In genomic region chr1:184041778-184042573, GRCm38 (mm10) we compare ENCODE assay signal across 8 mouse cellular contexts. TPM values are rescaled to one million over a fixed set of nuclear protein-coding genes. Genes with fewer than 3 reads are reported as not detected.
DNase-seq lines count a peak whose midpoint lies in the region; ATAC-seq and TF ChIP-seq lines count a peak whose summit lies in the region.

No protein-coding gene starts in this region.

- TF ChIP-seq CTCF in cerebellum, adult 2 months (IDR thresholded peaks at IDR 0.05; ENCODE audit: borderline replicate concordance, insufficient read depth, low read depth, low read length), result no peak

- H3K4me2 ChIP-seq in limb, embryonic 12.5 days, result peak overlapping the region; percentile 10; the same call in 1 of the 2 replicates

- peaks cover 7% of the 10 kb centered on the region for H3K4me1 ChIP-seq in cerebellum, adult 2 months (ENCODE audit: control insufficient read depth, insufficient read depth, low read length)
- peaks cover 29% of the 10 kb centered on the region for H3K4me1 ChIP-seq in limb, embryonic 12.5 days (replicated peaks)

- peaks cover 5% of the 10 kb centered on the region; the same call in 1 of the 2 replicates for H3K36me3 ChIP-seq in limb, embryonic 12.5 days

- peak overlapping the region; percentile 19 for H3K4me3 ChIP-seq in cerebellum, adult 2 months (replicated peaks; ENCODE audit: insufficient read depth, low read depth, low read length)
- no peak overlapping the region for H3K4me3 ChIP-seq in limb, embryonic 12.5 days (replicated peaks)

- no peak for ATAC-seq in cerebellum, adult (ENCODE audit: insufficient number of reproducible peaks, low FRiP score, low TSS enrichment)
- no peak for ATAC-seq in limb, embryonic 12.5 days (ENCODE audit: insufficient number of reproducible peaks, insufficient read depth, low FRiP score, low TSS enrichment, low read depth)

- TF ChIP-seq POLR2A in cerebellum, adult 2 months (IDR thresholded peaks at IDR 0.05; ENCODE audit: borderline replicate concordance, insufficient read depth, low read length), result no peak

- H3K9me3 ChIP-seq in limb, embryonic 12.5 days, result no peaks in the 10 kb centered on the region

- H3K27me3 ChIP-seq in cerebellum, adult 2 months (ENCODE audit: control insufficient read depth, insufficient read depth, low read length), result no peaks in the 10 kb centered on the region
- H3K27me3 ChIP-seq in limb, embryonic 12.5 days, result no peaks in the 10 kb centered on the region

- 63% methylated on average over 9 of the region's 9 CpGs for WGBS in cerebellum, adult 2 months
- WGBS in limb, embryonic 12.5 days, result 61% methylated on average over 9 of the region's 9 CpGs

- intact Hi-C loops in gastrocnemius, postnatal 14 days (cut with DNase I; ENCODE audit: low total_unique reads), result no loop called here

- no peak for DNase-seq in cerebellum, adult 2 months
- peak; percentile 52 for DNase-seq in 3T3-L1 (ENCODE audit: low read depth, low spot score)
- DNase-seq in gastrocnemius, postnatal 14 days, result peak; percentile 73
- DNase-seq in yolk sac, embryonic 10.5 days (ENCODE audit: low spot score), result no peak
- no peak for DNase-seq in layer of hippocampus, postnatal 36 days
- DNase-seq in cerebellum, adult 8-10 months, result no peak

- no peak overlapping the region for H3K27ac ChIP-seq in cerebellum, adult 2 months (ENCODE audit: insufficient read depth, low read length)
- peak overlapping the region; percentile 45; the same call in 1 of the 2 replicates for H3K27ac ChIP-seq in limb, embryonic 12.5 days

- no peak overlapping the region for H3K9ac ChIP-seq in limb, embryonic 12.5 days (replicated peaks)

RNA-seq across cellular contexts. Expression of gene 1700056E22Rik, which starts 7.9 kb away (rescaled TPM):
- polyA plus RNA-seq in cerebellum, adult 2 months (2012; rRNA removed), result 0.51 and 0.71 TPM in 2 replicates
- total RNA-seq in gastrocnemius, postnatal 14 days (2021), result 1 to 10 TPM; 1.6 to 1.9 TPM
- 0.73 and 1.3 TPM in 2 replicates for polyA plus RNA-seq in limb, embryonic 12.5 days (2016; fragmentation: Nextera tagmentation; extraction: Ambion mirVana)
- not detected for total RNA-seq in layer of hippocampus, postnatal 36 days (2021)

RNA-seq across cellular contexts. Expression of gene Dusp10, which starts 28.9 kb away (rescaled TPM):
- polyA plus RNA-seq in cerebellum, adult 2 months (2012; rRNA removed), result 28.7 and 32.8 TPM in 2 replicates
- 10 to 100 TPM; 14.0 to 28.0 TPM for total RNA-seq in gastrocnemius, postnatal 14 days (2021)
- polyA plus RNA-seq in limb, embryonic 12.5 days (2016; fragmentation: Nextera tagmentation; extraction: Ambion mirVana), result 7.0 and 7.7 TPM in 2 replicates
- total RNA-seq in layer of hippocampus, postnatal 36 days (2021), result 1 to 10 TPM; 5.3 to 5.9 TPM

Comparison
In these comparisons a context has a peak if more than half of its experiments do, and no peak if none do; other contexts are left out.
1. DNase-seq: peak in 3T3-L1 (single experiment) and gastrocnemius, postnatal 14 days (single experiment); none in cerebellum, adult 2 months (0 of 2), yolk sac, embryonic 10.5 days (single experiment), layer of hippocampus, postnatal 36 days (0 of 2) and cerebellum, adult 8-10 months (single experiment).